Mouse (Mus musculus) midbrain, embryonic 11.5 days (tissue): ENCODE data around the gene Pfn3. TPM values are rescaled to one million over a fixed set of nuclear protein-coding genes. Genes with fewer than 3 reads are reported as not detected.
A peak's percentile ranks its signal among the peaks of the same experiment; 100 is the strongest.
"Not testable (repeated sequence)": the region's sequence is repeated elsewhere in the genome, so short reads cannot be mapped to it uniquely, and the experiment has no call there.

Source experiments
- ATAC-seq: fragments of 200-750 bp; cut with Nextera tagmentation; 2 replicates; pipeline ENCODE4 v1.8.0; 2017; ENCODE audit warnings: moderate TSS enrichment, moderate library complexity; ENCODE audit not compliant: low FRiP score
- DNase-seq: peaks from one replicate; pipeline ENCODE4 v3.0.0; 2015; ENCODE audit warnings: low spot score; ENCODE audit errors: missing footprints
- H3K27ac ChIP-seq: fragments of 300-500 bp; sonication (generic); 2 replicates; pipeline ENCODE4 v1.5.1; 2014; ENCODE audit warnings: low read depth, low read length
- H3K27me3 ChIP-seq: fragments of 300-500 bp; sonication (generic); 2 replicates; pipeline ENCODE4 v1.6.1; 2014; ENCODE audit warnings: mild to moderate bottlenecking, low read length, moderate library complexity, mixed read lengths; ENCODE audit not compliant: control insufficient read depth, insufficient read depth
- H3K36me3 ChIP-seq: fragments of 300-500 bp; sonication (generic); 2 replicates; pipeline ENCODE4 v1.6.1; 2014; ENCODE audit warnings: mild to moderate bottlenecking, low read length, moderate library complexity, mixed read lengths; ENCODE audit not compliant: control insufficient read depth, insufficient read depth
- H3K4me1 ChIP-seq: fragments of 300-500 bp; sonication (generic); 2 replicates; pipeline ENCODE4 v1.6.1; 2014; ENCODE audit warnings: low read length; ENCODE audit not compliant: control insufficient read depth, insufficient read depth
- H3K4me2 ChIP-seq: fragments of 300-500 bp; sonication (generic); 2 replicates; pipeline ENCODE4 v1.6.1; 2014; ENCODE audit warnings: mild to moderate bottlenecking, moderate library complexity
- H3K4me3 ChIP-seq: fragments of 300-500 bp; sonication (generic); 2 replicates; pipeline ENCODE4 v1.5.1; 2014; ENCODE audit warnings: low read depth, low read length
- H3K9ac ChIP-seq: fragments of 300-500 bp; sonication (generic); 2 replicates; pipeline ENCODE4 v1.6.1; 2014; ENCODE audit warnings: low read length
- H3K9me3 ChIP-seq: fragments of 300-500 bp; sonication (generic); 2 replicates; pipeline ENCODE4 v1.6.1; 2016; ENCODE audit warnings: low read length; ENCODE audit not compliant: control insufficient read depth
- WGBS: fragments of 180-500 bp; shearing (Covaris S2); extraction: QIAGEN DNeasy Blood & Tissue Kit; methylation state at CpG from one replicate; pipeline ENCODE4 v1.1.7; 2014; 5-methylcytosine and 5-hydroxymethylcytosine counted together
- polyA plus RNA-seq: library from polyadenylated mRNA; unstranded; fragments of >200 nt; fragmentation: Nextera tagmentation; extraction: Ambion mirVana; gene quantifications from 2 replicates; pipeline ENCODE4 v1.2.1, GENCODE M21; 2014

Gene Pfn3
- polyA plus RNA-seq, 1 experiment from 2014 or later, result not detected

DNA sequence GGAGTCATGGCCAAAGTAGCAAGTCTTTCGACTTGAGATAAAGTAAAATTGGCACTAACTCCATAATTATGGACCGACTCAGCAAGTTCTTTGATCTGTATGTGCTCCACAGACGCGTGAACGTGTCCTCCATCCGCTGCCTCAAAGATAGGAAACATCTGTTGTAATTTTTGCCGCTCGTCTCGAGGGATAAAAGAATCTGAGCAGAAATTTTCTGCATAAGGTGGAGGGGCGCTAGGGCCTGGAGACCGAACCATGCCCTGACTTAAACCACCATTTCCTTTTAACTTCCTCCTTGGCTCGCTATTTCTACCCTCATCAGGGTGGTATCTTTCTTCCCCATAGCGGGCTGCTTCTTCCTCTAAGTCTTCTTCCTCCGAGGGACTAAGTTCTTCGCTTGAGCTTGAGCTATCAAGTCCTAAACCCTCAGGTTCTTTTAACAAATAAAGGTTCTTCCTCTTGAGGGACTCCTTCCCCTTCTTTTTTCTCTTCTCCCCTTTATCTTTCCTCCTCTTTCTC lies 22.1 kb upstream of the Pfn3 start:
- not testable (repeated sequence) for ATAC-seq, H3K9ac ChIP-seq, H3K4me1 ChIP-seq, DNase-seq, H3K4me2 ChIP-seq, H3K36me3 ChIP-seq, H3K9me3 ChIP-seq, H3K4me3 ChIP-seq, H3K27me3 ChIP-seq, H3K27ac ChIP-seq
- 91% methylated on average over 15 of the region's 15 CpGs for WGBS

DNA sequence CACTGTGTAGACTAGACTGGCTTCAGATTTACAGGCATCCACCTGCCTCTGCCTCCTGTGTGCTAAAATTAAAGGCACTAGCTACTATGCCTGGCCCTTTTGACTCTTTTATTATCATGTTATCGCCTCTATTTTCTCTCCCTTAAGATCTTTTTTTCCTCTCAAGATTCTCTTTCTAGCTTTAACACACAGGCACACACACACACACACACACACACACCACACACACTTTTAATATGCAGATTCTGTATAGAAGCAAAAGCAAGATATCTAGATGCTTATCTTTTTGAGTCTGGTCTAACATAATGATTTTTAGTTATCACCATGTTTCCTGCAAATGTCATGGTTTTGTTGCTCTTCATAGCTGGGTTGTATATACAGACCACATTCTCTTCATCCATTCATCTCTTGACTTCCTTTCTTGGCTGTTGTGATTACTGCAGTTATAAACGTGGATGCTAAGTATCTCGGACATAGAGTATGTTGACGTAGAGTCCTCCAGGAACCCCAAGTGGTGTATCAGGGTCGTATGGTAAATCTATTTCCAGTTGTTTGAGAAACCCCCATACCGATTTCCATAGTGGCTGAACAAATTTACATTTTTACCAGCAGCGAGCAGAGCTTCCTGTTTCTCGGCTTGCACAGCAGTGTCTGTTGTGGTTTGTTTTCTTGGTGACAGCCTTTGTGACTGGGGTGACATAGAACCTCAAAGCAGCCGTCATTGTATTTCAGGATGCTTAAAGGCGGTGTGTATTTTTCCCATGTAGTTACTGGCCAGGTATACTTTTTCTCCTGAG lies 17.1 kb upstream of the Pfn3 start:
- Histone ChIP-seq H3K9ac (no peak overlapping the region), H3K36me3 (no peaks in the 10 kb centered on the region), H3K27me3 (no peaks in the 10 kb centered on the region), H3K4me2 (no peak overlapping the region), H3K4me1 (no peaks in the 10 kb centered on the region), H3K4me3 (no peak overlapping the region), H3K9me3 (no peaks in the 10 kb centered on the region; the same call in 1 of the 2 replicates), H3K27ac (no peak overlapping the region)
- peak; percentile 73 for DNase-seq
- 78% methylated on average over 10 of the region's 10 CpGs for WGBS
- ATAC-seq, result no peak

DNA sequence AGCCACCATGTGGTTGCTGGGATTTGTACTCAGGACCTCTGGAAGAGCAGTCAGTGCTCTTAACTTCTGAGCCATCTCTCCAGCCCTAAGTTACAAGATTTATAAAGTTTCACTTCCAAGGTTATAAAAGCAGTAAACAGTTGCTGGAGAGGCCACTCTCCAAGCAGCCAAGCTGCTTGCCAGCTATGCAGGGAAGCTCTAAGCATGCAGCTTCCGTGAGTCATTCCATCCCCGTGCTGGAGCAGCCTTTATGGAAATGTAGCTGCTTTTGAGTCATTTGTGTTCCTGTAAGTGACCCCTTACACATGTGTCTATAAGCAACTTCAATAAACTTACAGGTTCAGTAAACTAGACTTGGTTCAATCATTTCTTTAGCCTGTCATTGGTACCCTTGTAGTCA lies 15.5 kb upstream of the Pfn3 start:
- H3K9ac ChIP-seq, result no peak overlapping the region
- no peaks in the 10 kb centered on the region for H3K36me3 ChIP-seq
- no peak overlapping the region for H3K4me3 ChIP-seq
- no peak overlapping the region for H3K27ac ChIP-seq
- H3K4me1 ChIP-seq, result no peaks in the 10 kb centered on the region
- ATAC-seq (no peak), DNase-seq (peak; percentile 23)
- no peak overlapping the region for H3K4me2 ChIP-seq
- H3K9me3 ChIP-seq, result no peaks in the 10 kb centered on the region; the same call in 1 of the 2 replicates
- no peaks in the 10 kb centered on the region for H3K27me3 ChIP-seq
- 95% methylated on average over 2 of the region's 2 CpGs for WGBS

DNA sequence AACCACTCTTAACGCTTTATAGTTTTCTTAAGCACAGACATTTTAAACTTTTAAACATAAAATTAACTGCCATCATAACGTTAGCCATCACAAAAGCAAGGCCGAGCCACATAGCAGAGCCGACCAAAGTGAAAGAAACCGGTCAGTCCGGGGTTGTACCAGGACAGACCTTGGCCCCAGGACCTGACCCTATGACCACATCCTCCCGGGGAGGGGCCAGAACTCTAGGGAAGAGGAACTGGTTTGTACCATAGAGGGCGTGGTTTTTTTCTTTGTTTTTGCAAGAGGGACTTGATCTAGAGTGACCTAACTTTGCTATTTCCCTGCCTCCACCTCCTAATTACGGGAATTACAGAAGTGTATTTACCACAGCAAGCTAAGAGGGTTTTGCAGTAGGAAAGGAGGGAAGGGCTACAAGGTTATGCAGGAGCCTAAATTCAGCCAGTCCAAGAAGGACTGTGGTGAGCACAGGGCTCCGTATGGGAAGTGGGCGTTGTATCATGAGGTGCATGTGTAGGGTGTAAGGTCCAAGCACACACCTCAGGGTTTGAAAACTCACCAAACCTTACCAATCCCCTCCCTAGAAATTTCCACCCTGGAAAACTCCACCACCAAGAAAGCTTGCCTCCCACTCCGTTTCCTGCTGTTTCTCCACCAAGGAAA lies 14.3 kb upstream of the Pfn3 start:
- Histone ChIP-seq H3K9me3 (no peaks in the 10 kb centered on the region; the same call in 1 of the 2 replicates), H3K27ac (no peak overlapping the region), H3K4me1 (no peaks in the 10 kb centered on the region), H3K4me3 (no peak overlapping the region), H3K4me2 (no peak overlapping the region), H3K27me3 (no peaks in the 10 kb centered on the region), H3K36me3 (no peaks in the 10 kb centered on the region), H3K9ac (no peak overlapping the region)
- ATAC-seq (no peak), DNase-seq (peak; percentile 66)
- WGBS, result 75% methylated on average over 12 of the region's 12 CpGs

DNA sequence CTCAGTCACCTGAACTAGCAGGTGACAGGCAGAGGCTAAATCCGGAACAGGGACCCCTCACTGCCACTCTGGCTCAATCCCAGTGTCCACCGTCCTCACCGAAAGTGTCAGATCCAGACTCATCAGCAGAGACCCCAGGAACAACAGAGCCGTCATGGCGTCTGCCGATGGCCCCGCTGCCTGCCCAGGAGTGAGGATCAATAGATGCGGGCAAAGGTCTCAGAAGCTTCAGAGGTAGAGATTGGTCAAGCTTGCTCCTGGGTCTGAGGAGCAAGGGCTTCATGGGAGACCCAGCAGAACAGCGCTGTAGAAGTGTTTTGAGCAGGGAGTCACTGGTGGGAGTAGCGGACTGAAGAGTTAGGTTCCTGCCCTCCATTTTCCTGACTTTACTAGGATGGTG lies 11.6 kb upstream of the Pfn3 start, which contains the start of gene F12:
TSS of gene F12 (minus strand) at position 181 of the 400 bp plus-strand sequence.
- Histone ChIP-seq H3K9me3 (no peaks in the 10 kb centered on the region; the same call in 1 of the 2 replicates), H3K27ac (no peak within 1 kb of the TSS), H3K36me3 (no peaks in the 10 kb centered on the region), H3K4me2 (no peak within 1 kb of the TSS), H3K4me3 (no peak within 1 kb of the TSS), H3K9ac (no peak within 1 kb of the TSS), H3K4me1 (no peaks in the 10 kb centered on the region), H3K27me3 (peaks cover 6% of the 10 kb centered on the region)
- no peak for ATAC-seq
- DNase-seq, result no peak
- WGBS, result 84% methylated on average over 10 of the region's 10 CpGs

DNA sequence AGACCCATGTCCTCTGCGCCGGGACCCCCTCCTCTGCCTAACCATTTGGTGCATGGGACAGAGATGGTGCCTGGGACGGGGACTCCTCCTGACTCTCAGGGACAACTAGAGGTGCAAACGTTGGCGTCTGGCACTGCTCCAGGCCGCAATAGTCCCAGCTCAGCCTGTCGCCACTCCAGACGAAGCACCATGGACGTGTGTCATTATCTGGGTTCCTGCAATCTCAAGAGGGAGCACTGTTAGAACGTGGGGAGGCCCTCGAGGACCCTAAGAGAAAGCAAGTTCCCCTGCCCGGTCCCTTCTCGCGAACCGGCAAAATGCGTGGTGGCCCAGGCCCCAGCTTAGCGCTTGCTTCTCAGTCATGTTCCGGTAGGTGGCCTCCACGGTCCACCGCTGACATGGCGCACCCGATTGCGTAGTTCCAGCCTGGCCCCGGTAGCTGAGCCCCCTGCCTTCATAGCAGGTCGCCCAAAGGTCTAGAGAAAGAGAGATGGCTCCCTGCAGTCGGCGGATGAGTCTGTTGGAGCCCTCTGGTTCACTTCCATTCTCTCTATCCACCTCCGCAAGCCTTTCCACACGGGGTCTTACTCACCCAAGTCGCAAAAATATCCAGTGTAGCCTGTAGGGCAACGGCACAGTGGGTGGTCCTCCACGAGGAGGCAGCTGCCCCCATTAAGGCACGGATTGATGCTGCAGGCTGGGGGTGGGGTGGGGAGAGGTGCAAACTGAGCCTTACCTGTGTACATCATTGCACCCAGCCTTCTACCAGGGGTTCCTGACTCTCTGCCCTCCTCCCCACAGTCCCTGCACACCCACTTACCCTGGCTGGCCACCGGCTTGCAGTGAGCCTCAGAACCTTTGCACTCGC lies 6.1 kb upstream of the Pfn3 start:
- Histone ChIP-seq H3K9ac (peak overlapping the region; percentile 49), H3K36me3 (no peaks in the 10 kb centered on the region), H3K9me3 (no peaks in the 10 kb centered on the region), H3K4me3 (peak overlapping the region; percentile 16), H3K27me3 (peaks cover 44% of the 10 kb centered on the region), H3K27ac (no peak overlapping the region), H3K4me1 (peaks cover 2% of the 10 kb centered on the region; the same call in 1 of the 2 replicates), H3K4me2 (peak overlapping the region; percentile 39)
- 16% methylated on average over 35 of the region's 35 CpGs for WGBS
- ATAC-seq (peak; percentile 79), DNase-seq (peak; percentile 93)

DNA sequence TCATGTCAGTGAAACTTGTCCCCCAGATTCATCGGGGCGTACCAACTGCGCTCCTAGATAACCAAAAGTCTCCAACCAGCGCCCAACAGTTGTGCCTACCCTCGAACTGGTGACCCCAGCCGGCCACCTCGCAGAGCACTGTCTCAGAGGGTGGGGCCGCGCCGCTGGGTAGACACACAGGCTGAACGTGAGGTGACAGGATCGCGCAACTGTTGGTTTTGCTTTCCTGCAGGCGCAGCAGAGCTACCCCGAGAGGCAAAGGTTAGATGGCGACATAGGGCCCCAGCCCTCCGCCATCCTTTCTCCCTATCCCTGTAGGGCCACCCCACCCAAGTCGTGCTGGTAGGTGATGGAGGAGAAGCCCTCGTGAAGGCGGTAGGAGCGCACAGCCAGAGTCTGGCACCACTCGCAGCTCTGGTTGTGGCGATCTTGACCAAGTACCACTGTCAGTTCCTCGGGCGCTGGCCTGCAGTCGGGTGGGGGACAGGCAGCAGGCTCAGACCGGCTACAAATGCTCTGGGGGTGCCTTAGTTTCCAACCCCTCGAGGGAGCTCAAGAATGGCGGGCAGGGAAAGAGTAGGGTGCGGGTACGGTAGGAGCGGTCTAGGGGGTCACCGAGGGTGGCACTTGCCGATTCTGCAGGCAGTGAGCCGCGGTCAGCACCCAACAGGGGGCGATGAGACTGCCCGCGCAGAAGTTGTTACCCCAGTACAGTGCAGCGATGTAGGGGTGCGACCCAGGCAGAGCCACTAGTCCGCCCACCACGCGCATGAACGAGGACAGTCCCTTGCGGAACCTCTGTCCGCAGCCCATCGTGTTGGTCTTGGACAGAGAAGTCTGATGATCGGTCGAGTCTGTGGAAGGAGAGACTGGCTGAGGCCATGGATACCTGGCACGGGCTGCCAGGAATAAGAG lies 5.2 kb upstream of the Pfn3 start:
- Histone ChIP-seq H3K9me3 (no peaks in the 10 kb centered on the region), H3K4me1 (peaks cover 2% of the 10 kb centered on the region; the same call in 1 of the 2 replicates), H3K36me3 (no peaks in the 10 kb centered on the region), H3K4me2 (0 out of 2 replicates have a peak overlapping the region, but pooled peaks have one; percentile 39), H3K27me3 (peaks cover 44% of the 10 kb centered on the region), H3K9ac (no peak overlapping the region), H3K4me3 (no peak overlapping the region), H3K27ac (no peak overlapping the region)
- 34% methylated on average over 51 of the region's 51 CpGs for WGBS
- no peak for ATAC-seq
- DNase-seq, result peak; percentile 86

DNA sequence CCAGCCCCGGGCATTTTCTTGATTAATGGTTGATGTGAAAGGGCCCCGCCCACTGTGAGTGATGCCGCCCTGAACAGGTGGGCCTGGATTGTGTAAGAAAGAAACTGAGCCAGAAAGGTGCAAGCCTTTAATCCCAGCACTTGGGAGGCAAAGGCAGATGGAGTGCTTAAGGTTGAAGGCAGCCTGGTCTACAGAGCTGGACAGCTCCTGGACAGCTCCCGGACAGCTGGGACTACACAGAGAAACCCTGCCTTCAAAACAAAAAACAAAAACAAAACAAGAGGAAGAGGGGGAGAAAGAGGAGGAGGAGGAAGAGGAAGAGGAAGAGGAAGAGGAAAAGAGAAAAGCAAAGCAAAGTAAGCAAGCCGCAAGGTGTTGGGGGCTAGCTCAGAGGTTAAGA lies 4.1 kb upstream of the Pfn3 start:
- peaks cover 6% of the 10 kb centered on the region for H3K4me1 ChIP-seq
- DNase-seq (no peak), ATAC-seq (no peak)
- no peak overlapping the region for H3K4me3 ChIP-seq
- no peak overlapping the region for H3K4me2 ChIP-seq
- H3K27ac ChIP-seq, result no peak overlapping the region
- no peaks in the 10 kb centered on the region for H3K36me3 ChIP-seq
- H3K27me3 ChIP-seq, result peaks cover 52% of the 10 kb centered on the region
- WGBS, result 90% methylated on average over 5 of the region's 5 CpGs
- no peak overlapping the region for H3K9ac ChIP-seq
- no peaks in the 10 kb centered on the region for H3K9me3 ChIP-seq
